Mouse (Mus musculus) E14TG2a.4 (cell line): ENCODE results near the gene 1700057G04Rik.

ENCODE experiments used
- H3K27me3 ChIP-seq: 2 replicates; pipeline ENCODE4 v1.6.1; 2014; ENCODE audit warnings: low read length, control low read depth; ENCODE audit not compliant: insufficient read depth
- H3K36me3 ChIP-seq: 2 replicates; pipeline ENCODE4 v1.6.1; 2014; ENCODE audit warnings: low read length, control low read depth; ENCODE audit not compliant: insufficient read depth
- H3K4me1 ChIP-seq: replicated peaks from 2 replicates; pipeline ENCODE4 v1.6.1; 2014; ENCODE audit warnings: low read depth, low read length, control low read depth
- H3K4me3 ChIP-seq: replicated peaks from 2 replicates; pipeline ENCODE4 v1.5.1; 2014; ENCODE audit warnings: mild to moderate bottlenecking, low read length
- H3K9me3 ChIP-seq: 2 replicates; pipeline ENCODE4 v1.6.1; 2014; ENCODE audit warnings: low read length, control low read depth
- CTCF ChIP-seq: conservative IDR thresholded peaks from 2 replicates; pipeline ENCODE4 v1.5.1; 2014; ENCODE audit warnings: low read length
- NANOG ChIP-seq: IDR thresholded peaks from 2 replicates; pipeline ENCODE4 v1.6.1; 2014; ENCODE audit warnings: borderline replicate concordance, low read length, mixed read lengths
- POU5F1 ChIP-seq: IDR thresholded peaks from 2 replicates; pipeline ENCODE4 v1.6.1; 2014; ENCODE audit warnings: low read length, borderline replicate concordance

The 1700057G04Rik gene

GRCm38 (mm10) chr9:92386871-92387270 is 77.7 kb downstream of the 1700057G04Rik start:
- no peak for TF ChIP-seq CTCF
- no peak for TF ChIP-seq NANOG
- TF ChIP-seq POU5F1, result no peak
- H3K27me3 ChIP-seq, result no peaks in the 10 kb centered on the region
- H3K36me3 ChIP-seq, result no peaks in the 10 kb centered on the region
- H3K4me1 ChIP-seq, result no peaks in the 10 kb centered on the region
- no peaks in the 10 kb centered on the region for H3K9me3 ChIP-seq
- no peak overlapping the region for H3K4me3 ChIP-seq

DNA sequence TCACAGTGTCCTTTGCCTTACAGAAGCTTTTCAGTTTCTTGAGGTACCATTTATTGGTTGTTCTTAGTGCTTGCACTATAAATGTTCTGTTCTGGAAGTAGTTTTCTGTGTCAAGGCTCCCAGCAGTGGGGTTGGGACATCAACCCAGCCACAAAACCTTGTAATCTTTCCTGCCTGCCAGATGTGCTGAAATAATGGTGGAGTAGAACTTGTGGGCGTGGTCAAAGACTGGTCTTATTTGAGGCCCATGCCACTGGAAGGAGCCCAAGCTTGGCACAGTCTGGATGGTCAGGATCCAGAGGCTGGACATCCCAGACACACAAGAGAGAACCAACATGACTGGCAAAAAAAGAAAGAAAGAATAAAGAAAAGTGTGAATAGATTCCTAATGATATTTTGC is 78.2 kb downstream of the 1700057G04Rik start:
- no peaks in the 10 kb centered on the region for H3K36me3 ChIP-seq
- no peak overlapping the region for H3K4me3 ChIP-seq
- H3K27me3 ChIP-seq, result no peaks in the 10 kb centered on the region
- H3K9me3 ChIP-seq, result no peaks in the 10 kb centered on the region
- TF ChIP-seq CTCF, result no peak
- no peak for TF ChIP-seq POU5F1
- TF ChIP-seq NANOG, result no peak
- no peaks in the 10 kb centered on the region for H3K4me1 ChIP-seq

GRCm38 (mm10) chr9:92402628-92403027 is 93.5 kb downstream of the 1700057G04Rik start:
- TF ChIP-seq NANOG, result no peak
- H3K36me3 ChIP-seq, result no peaks in the 10 kb centered on the region

More at GRCm38 (mm10) chr9:92402628-92403027, 93.5 kb downstream of the 1700057G04Rik start:
- Histone ChIP-seq H3K9me3 (peaks cover 38% of the 10 kb centered on the region), H3K4me3 (no peak overlapping the region), H3K27me3 (no peaks in the 10 kb centered on the region), H3K4me1 (no peaks in the 10 kb centered on the region)
